Mouse (Mus musculus) erythroblast, embryonic 14.5 days (primary cell): ENCODE measurements around the gene Olfr91.

Experiments
- GATA1 ChIP-seq: IDR thresholded peaks from 2 replicates; pipeline ENCODE4 v1.6.1; 2012; ENCODE audit warnings: low read length, inconsistent platforms, mixed read lengths
- TAL1 ChIP-seq: IDR thresholded peaks from 3 replicates; pipeline ENCODE4 v1.6.1; 2012; ENCODE audit warnings: low read length, inconsistent platforms, mixed read lengths

GRCm38 (mm10) chr17:37050876-37051275 lies 47.2 kb downstream of the Olfr91 start:
- no peak for TF ChIP-seq TAL1
- TF ChIP-seq GATA1 = no peak
